Mouse (Mus musculus): ENCODE data around the gene Hoxc13. TPM values are rescaled to one million over a fixed set of nuclear protein-coding genes. Genes with fewer than 3 reads are reported as not detected.

The Hoxc13 gene
- total RNA-seq, 2 experiments from 2014 or later, result not detected

Other genes starting within 250 kb of the Hoxc13 start
- gene Atp5g2, start 248.8 kb upstream of the Hoxc13 start, total RNA-seq (2015), result 43.8 and 46.5 TPM in 2 replicates
- gene Atp5g2, start 248.8 kb upstream of the Hoxc13 start, total RNA-seq (2017), result 44.3 and 47.5 TPM in 2 replicates
- gene Calcoco1, start 198.9 kb upstream of the Hoxc13 start, total RNA-seq (2015), result 17.0 and 23.7 TPM in 2 replicates
- 12.0 and 12.2 TPM in 2 replicates for gene Calcoco1, start 198.9 kb upstream of the Hoxc13 start, total RNA-seq (2017)
- not detected in 2 replicates for gene Hoxc12, start 15.7 kb downstream of the Hoxc13 start, total RNA-seq (2015)
- gene Hoxc12, start 15.7 kb downstream of the Hoxc13 start, total RNA-seq (2017), result not detected in 2 replicates
- gene Hoxc11, start 33.3 kb downstream of the Hoxc13 start, total RNA-seq (2015), result not detected in 2 replicates
- gene Hoxc11, start 33.3 kb downstream of the Hoxc13 start, total RNA-seq (2017), result not detected in 2 replicates
- not detected in 2 replicates for gene Hoxc10, start 45.7 kb downstream of the Hoxc13 start, total RNA-seq (2015)
- gene Hoxc10, start 45.7 kb downstream of the Hoxc13 start, total RNA-seq (2017), result not detected in 2 replicates
- not detected in 2 replicates for gene Hoxc5, start 46.3 kb downstream of the Hoxc13 start, total RNA-seq (2015)
- not detected in 2 replicates for gene Hoxc5, start 46.3 kb downstream of the Hoxc13 start, total RNA-seq (2017)
- gene Hoxc9, start 55.3 kb downstream of the Hoxc13 start, total RNA-seq (2015), result not detected in 2 replicates
- not detected in 2 replicates for gene Hoxc9, start 55.3 kb downstream of the Hoxc13 start, total RNA-seq (2017)
- not detected in 2 replicates for gene Hoxc8, start 69.5 kb downstream of the Hoxc13 start, total RNA-seq (2015)
- not detected in 2 replicates for gene Hoxc8, start 69.5 kb downstream of the Hoxc13 start, total RNA-seq (2017)
- not detected in 2 replicates for gene Hoxc6, start 77.2 kb downstream of the Hoxc13 start, total RNA-seq (2015)
- not detected in 2 replicates for gene Hoxc6, start 77.2 kb downstream of the Hoxc13 start, total RNA-seq (2017)
- not detected in 2 replicates for gene Hoxc4, start 97.8 kb downstream of the Hoxc13 start, total RNA-seq (2015)
- gene Hoxc4, start 97.8 kb downstream of the Hoxc13 start, total RNA-seq (2017), result not detected in 2 replicates
- gene Smug1, start 246.0 kb downstream of the Hoxc13 start, total RNA-seq (2015), result 2.8 and 3.9 TPM in 2 replicates
- gene Smug1, start 246.0 kb downstream of the Hoxc13 start, total RNA-seq (2017), result 3.3 and 3.8 TPM in 2 replicates

Data from megakaryocyte, adult 5-6 weeks (primary cell).